ENCODE assay signal across 15 mouse cellular contexts in genomic region chr6:148975096-148975495, GRCm38 (mm10).
"Had no signal": no experiment of that assay in that cellular context is flagged by ENCODE, and none has a peak within 500 bp of the region (broad histone marks: within the 10 kb centered on the region; RNA-seq: fewer than 3 reads in every experiment).

No protein-coding gene starts in this region.

- H3K9ac ChIP-seq: limb, embryonic 15.5 days; liver, embryonic 12.5 days; liver, embryonic 15.5 days; midbrain, embryonic 12.5 days; neural tube, embryonic 13.5 days had no signal

- ATAC-seq: midbrain, embryonic 16.5 days had no signal

- H3K36me3 ChIP-seq: limb, embryonic 15.5 days; liver, embryonic 12.5 days; liver, embryonic 15.5 days; midbrain, embryonic 12.5 days; neural tube, embryonic 13.5 days had no signal

- H3K4me3 ChIP-seq: layer of hippocampus, adult 2 months; limb, embryonic 15.5 days; liver, embryonic 12.5 days; liver, embryonic 15.5 days; megakaryocyte, embryonic 14.5 days; midbrain, embryonic 12.5 days; myocyte; neural tube, embryonic 13.5 days had no signal

- H3K4me1 ChIP-seq: neural tube, embryonic 13.5 days had no signal

- H3K27me3 ChIP-seq: limb, embryonic 15.5 days; liver, embryonic 12.5 days; liver, embryonic 15.5 days; midbrain, embryonic 12.5 days; neural tube, embryonic 13.5 days had no signal

- H3K27ac ChIP-seq: kidney, postnatal 0 days; layer of hippocampus, adult 2 months; limb, embryonic 15.5 days; liver, embryonic 12.5 days; liver, embryonic 15.5 days; midbrain, embryonic 12.5 days; neural tube, embryonic 13.5 days had no signal

- DNase-seq: kidney, adult 2 months; kidney, postnatal 25 days; layer of hippocampus, adult 9-11 months; lung, adult 2 months; thymus, postnatal 25 days had no signal

- H3K4me2 ChIP-seq: limb, embryonic 15.5 days; liver, embryonic 12.5 days; liver, embryonic 15.5 days; midbrain, embryonic 12.5 days; neural tube, embryonic 13.5 days had no signal

- H3K9me3 ChIP-seq: limb, embryonic 15.5 days; liver, embryonic 12.5 days; liver, embryonic 15.5 days; megakaryocyte, embryonic 14.5 days; midbrain, embryonic 12.5 days; neural tube, embryonic 13.5 days had no signal
